In genomic region chr13:51771802-51772206, GRCm38 (mm10) we compare ENCODE assay signal across 10 mouse cellular contexts. TPM values are rescaled to one million over a fixed set of nuclear protein-coding genes. Genes with fewer than 3 reads are reported as not detected.
DNase-seq lines count a peak whose midpoint lies in the region; ATAC-seq and TF ChIP-seq lines count a peak whose summit lies in the region.
"Had no signal": no experiment of that assay in that cellular context is flagged by ENCODE, and none has a peak within 500 bp of the region (broad histone marks: within the 10 kb centered on the region; RNA-seq: fewer than 3 reads in every experiment).

No protein-coding gene starts in this region.

- no peaks in the 10 kb centered on the region for H3K27me3 ChIP-seq in E14TG2a.4 (ENCODE audit: insufficient read depth, low read length)
- no peaks in the 10 kb centered on the region for H3K27me3 ChIP-seq in intestine, embryonic 16.5 days (replicated peaks; ENCODE audit: control insufficient read depth, insufficient read depth, low read length)
- no peaks in the 10 kb centered on the region for H3K27me3 ChIP-seq in intestine, postnatal 0 days (replicated peaks; ENCODE audit: control insufficient read depth, insufficient read depth, low read length)
- no peaks in the 10 kb centered on the region for H3K27me3 ChIP-seq in heart, embryonic 10.5 days (ENCODE audit: insufficient read depth, poor library complexity, severe bottlenecking)
- H3K27me3 ChIP-seq: midbrain, embryonic 12.5 days had no signal

- ATAC-seq in intestine, embryonic 16.5 days = no peak
- no peak for ATAC-seq in intestine, postnatal 0 days

- H3K4me2 ChIP-seq in intestine, embryonic 16.5 days (ENCODE audit: low read depth, low read length) = no peak overlapping the region
- no peak overlapping the region for H3K4me2 ChIP-seq in intestine, postnatal 0 days (replicated peaks; ENCODE audit: low read depth)
- H3K4me2 ChIP-seq: midbrain, embryonic 12.5 days had no signal

- 77% methylated on average over 10 of the region's 10 CpGs for WGBS in intestine, embryonic 16.5 days
- WGBS in intestine, postnatal 0 days = 83% methylated on average over 10 of the region's 10 CpGs
- 82% methylated on average over 10 of the region's 10 CpGs for WGBS in heart, embryonic 10.5 days

- DNase-seq in frontal cortex, postnatal 36 days (ENCODE audit: low spot score in 2 of 2) = peak; percentile 60 to 70
- DNase-seq in frontal cortex, postnatal 14 days (ENCODE audit: low spot score in 2 of 2) = no peak
- peak; percentile 70 for DNase-seq in cerebellum, adult 8-10 months
- DNase-seq in layer of hippocampus, adult 9-11 months = peak; percentile 79
- no peak for DNase-seq in heart, embryonic 10.5 days (ENCODE audit: low spot score)

- H3K4me1 ChIP-seq in E14TG2a.4 (replicated peaks; ENCODE audit: low read depth, low read length) = peaks cover 53% of the 10 kb centered on the region
- no peaks in the 10 kb centered on the region; the same call in 1 of the 2 replicates for H3K4me1 ChIP-seq in intestine, embryonic 16.5 days (ENCODE audit: control insufficient read depth, insufficient read depth, low read length)
- no peaks in the 10 kb centered on the region for H3K4me1 ChIP-seq in intestine, postnatal 0 days (replicated peaks; ENCODE audit: control insufficient read depth, insufficient read depth, low read length)
- peaks cover 16% of the 10 kb centered on the region for H3K4me1 ChIP-seq in heart, embryonic 10.5 days

- TF ChIP-seq CTCF in E14TG2a.4 (conservative IDR thresholded peaks at IDR 0.05; ENCODE audit: low read length) = no peak
- TF ChIP-seq CTCF in intestine, postnatal 0 days (IDR thresholded peaks at IDR 0.05; ENCODE audit: low read depth) = no peak

- peaks cover 9% of the 10 kb centered on the region for H3K36me3 ChIP-seq in E14TG2a.4 (ENCODE audit: insufficient read depth, low read length)
- H3K36me3 ChIP-seq in intestine, embryonic 16.5 days (ENCODE audit: control insufficient read depth, insufficient read depth, low read length) = no peaks in the 10 kb centered on the region
- no peaks in the 10 kb centered on the region for H3K36me3 ChIP-seq in intestine, postnatal 0 days (ENCODE audit: control insufficient read depth, insufficient read depth)
- H3K36me3 ChIP-seq in heart, embryonic 10.5 days = 0 out of 2 replicates have a peak, but pooled peaks cover 3% of the 10 kb centered on the region
- H3K36me3 ChIP-seq: forebrain, embryonic 10.5 days; midbrain, embryonic 12.5 days had no signal

- no peak overlapping the region for H3K27ac ChIP-seq in intestine, embryonic 16.5 days (ENCODE audit: low read length)
- H3K27ac ChIP-seq in intestine, postnatal 0 days (ENCODE audit: low read depth, low read length) = no peak overlapping the region
- H3K27ac ChIP-seq in heart, embryonic 10.5 days = no peak overlapping the region
- H3K27ac ChIP-seq: forebrain, embryonic 10.5 days; midbrain, embryonic 12.5 days had no signal

- H3K9ac ChIP-seq in intestine, embryonic 16.5 days (ENCODE audit: low read depth, low read length) = no peak overlapping the region
- no peak overlapping the region for H3K9ac ChIP-seq in intestine, postnatal 0 days (ENCODE audit: low read depth, low read length)
- H3K9ac ChIP-seq: midbrain, embryonic 12.5 days had no signal

- peak overlapping the region; percentile 55 for H3K4me3 ChIP-seq in E14TG2a.4 (replicated peaks; ENCODE audit: low read length)
- H3K4me3 ChIP-seq in intestine, embryonic 16.5 days (ENCODE audit: low read length) = no peak overlapping the region
- no peak overlapping the region for H3K4me3 ChIP-seq in intestine, postnatal 0 days (ENCODE audit: low read depth, low read length)
- no peak overlapping the region for H3K4me3 ChIP-seq in heart, embryonic 10.5 days
- H3K4me3 ChIP-seq: forebrain, embryonic 10.5 days; midbrain, embryonic 12.5 days had no signal

- H3K9me3 ChIP-seq in E14TG2a.4 (ENCODE audit: low read length) = no peaks in the 10 kb centered on the region
- no peaks in the 10 kb centered on the region for H3K9me3 ChIP-seq in intestine, embryonic 16.5 days (ENCODE audit: control insufficient read depth, low read length)
- H3K9me3 ChIP-seq in intestine, postnatal 0 days (ENCODE audit: control insufficient read depth) = no peaks in the 10 kb centered on the region
- no peaks in the 10 kb centered on the region for H3K9me3 ChIP-seq in heart, embryonic 10.5 days
- H3K9me3 ChIP-seq: forebrain, embryonic 10.5 days; midbrain, embryonic 12.5 days had no signal

RNA-seq across cellular contexts. Expression of gene Sema4d, which starts 21.7 kb away (rescaled TPM):
- polyA plus RNA-seq in intestine, embryonic 16.5 days (2015; fragmentation: Nextera tagmentation; extraction: Ambion mirVana) = 5.7 and 5.9 TPM in 2 replicates
- 3.4 TPM in 2 replicates for polyA plus RNA-seq in intestine, postnatal 0 days (2015; fragmentation: Nextera tagmentation; extraction: Ambion mirVana)
- 8.7 and 13.1 TPM in 2 replicates for polyA plus RNA-seq in heart, embryonic 10.5 days (2016; fragmentation: Nextera tagmentation; extraction: Ambion mirVana)

Comparison
In these comparisons a context has a peak if more than half of its experiments do, and no peak if none do; other contexts are left out.
1. DNase-seq: peak in frontal cortex, postnatal 36 days (2 of 2), cerebellum, adult 8-10 months (single experiment) and layer of hippocampus, adult 9-11 months (single experiment); none in frontal cortex, postnatal 14 days (0 of 2) and heart, embryonic 10.5 days (single experiment).